Mouse (Mus musculus) hindbrain, embryonic 14.5 days (tissue): Measurements from ENCODE around the gene 4430402I18Rik. TPM values are rescaled to one million over a fixed set of nuclear protein-coding genes. Genes with fewer than 3 reads are reported as not detected.

ENCODE experiments used
- ATAC-seq: fragments of 200-750 bp; cut with Nextera tagmentation; 2 replicates; pipeline ENCODE4 v1.8.0; 2017; ENCODE audit warnings: moderate number of reproducible peaks, mild to moderate bottlenecking, moderate TSS enrichment, moderate library complexity; ENCODE audit not compliant: low FRiP score
- DNase-seq: peaks from one replicate; pipeline ENCODE4 v3.0.0-alpha.2; 2015; ENCODE audit warnings: low spot score
- H3K27ac ChIP-seq: fragments of 300-500 bp; sonication (generic); 2 replicates; pipeline ENCODE4 v1.5.1; 2014; ENCODE audit warnings: mild to moderate bottlenecking, moderate library complexity
- H3K27me3 ChIP-seq: fragments of 300-500 bp; sonication (generic); 2 replicates; pipeline ENCODE4 v1.6.1; 2014; ENCODE audit warnings: mild to moderate bottlenecking, low read length, mixed read lengths; ENCODE audit not compliant: control insufficient read depth, insufficient read depth
- H3K36me3 ChIP-seq: fragments of 300-500 bp; sonication (generic); replicated peaks from 2 replicates; pipeline ENCODE4 v1.6.1; 2014; ENCODE audit not compliant: control insufficient read depth, insufficient read depth
- H3K4me1 ChIP-seq: fragments of 300-500 bp; sonication (generic); replicated peaks from 2 replicates; pipeline ENCODE4 v1.6.1; 2014; ENCODE audit warnings: antibody characterized with exemption, low read length, mixed read lengths; ENCODE audit not compliant: control insufficient read depth, insufficient read depth
- H3K4me2 ChIP-seq: fragments of 300-500 bp; sonication (generic); replicated peaks from 2 replicates; pipeline ENCODE4 v1.6.1; 2014; ENCODE audit warnings: mild to moderate bottlenecking, moderate library complexity
- H3K4me3 ChIP-seq: fragments of 300-500 bp; sonication (generic); replicated peaks from 2 replicates; pipeline ENCODE4 v1.5.1; 2014; ENCODE audit warnings: mild to moderate bottlenecking, low read length
- H3K9ac ChIP-seq: fragments of 300-500 bp; sonication (generic); 2 replicates; pipeline ENCODE4 v1.6.1; 2014
- H3K9me3 ChIP-seq: fragments of 300-500 bp; sonication (generic); 2 replicates; pipeline ENCODE4 v1.6.1; 2016; ENCODE audit warnings: low read length; ENCODE audit not compliant: control insufficient read depth
- WGBS: fragments of 180-500 bp; shearing (Covaris S2); extraction: QIAGEN DNeasy Blood & Tissue Kit; methylation state at CpG from one replicate; pipeline ENCODE4 v1.1.7; 2014; 5-methylcytosine and 5-hydroxymethylcytosine counted together
- polyA plus RNA-seq: library from polyadenylated mRNA; unstranded; fragments of >200 nt; fragmentation: Nextera tagmentation; extraction: Ambion mirVana; gene quantifications from 2 replicates; pipeline ENCODE4 v1.2.1, GENCODE M21; 2014

4430402I18Rik gene
- polyA plus RNA-seq, 1 experiment from 2014 or later = 2.0 TPM

DNA sequence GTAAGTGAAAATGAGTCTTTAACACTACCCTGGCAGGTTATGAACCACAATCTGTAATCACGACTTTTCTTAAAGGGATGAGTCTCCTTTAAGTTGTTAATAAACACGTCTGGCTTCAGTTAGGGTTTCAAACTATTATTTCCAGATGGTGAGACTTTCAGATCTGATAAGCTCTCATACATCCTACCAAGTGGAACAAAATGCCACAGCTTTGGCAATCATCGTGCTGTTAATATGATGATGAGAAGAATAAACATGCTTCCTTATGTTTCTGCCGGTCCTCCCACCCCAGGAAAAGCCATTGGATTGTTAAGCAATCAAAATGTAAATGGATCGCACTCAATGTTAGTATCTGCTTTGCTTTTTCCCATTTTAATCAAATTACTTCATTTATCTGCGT, 102.6 kb downstream of the 4430402I18Rik start:
- Histone ChIP-seq H3K4me1 (0 out of 2 replicates have a peak, but pooled peaks cover 3% of the 10 kb centered on the region), H3K4me2 (no peak overlapping the region), H3K9me3 (no peaks in the 10 kb centered on the region), H3K27me3 (no peaks in the 10 kb centered on the region), H3K36me3 (no peaks in the 10 kb centered on the region), H3K4me3 (no peak overlapping the region), H3K9ac (no peak overlapping the region), H3K27ac (peak overlapping the region; percentile 51)
- ATAC-seq (no peak), DNase-seq (no peak)
- WGBS = 65% methylated on average over 6 of the region's 6 CpGs

DNA sequence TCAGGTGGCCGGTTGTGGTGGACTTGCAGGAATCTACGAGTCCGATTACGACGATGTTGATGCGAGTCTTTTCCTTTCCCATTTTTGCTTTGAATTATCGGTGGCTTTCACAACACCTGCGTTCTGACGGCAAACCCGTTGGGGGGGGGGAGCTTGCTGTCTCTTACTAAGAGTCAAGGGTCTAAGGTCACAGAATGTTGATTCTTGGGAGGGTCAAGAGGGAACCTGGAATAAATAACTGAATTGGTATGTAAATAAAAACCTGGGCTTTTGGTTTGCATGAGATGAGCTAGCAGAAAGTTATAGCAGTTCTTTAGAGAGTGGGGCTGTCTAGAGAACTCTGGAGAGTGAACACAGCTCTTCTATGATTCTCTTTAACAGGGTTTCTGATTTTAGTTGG, 104.0 kb downstream of the 4430402I18Rik start:
- no peaks in the 10 kb centered on the region for H3K9me3 ChIP-seq
- 0 out of 2 replicates have a peak, but pooled peaks cover 3% of the 10 kb centered on the region for H3K4me1 ChIP-seq
- no peak overlapping the region for H3K4me3 ChIP-seq
- ATAC-seq (no peak), DNase-seq (no peak)
- no peak overlapping the region for H3K4me2 ChIP-seq
- no peaks in the 10 kb centered on the region for H3K27me3 ChIP-seq
- 97% methylated on average over 10 of the region's 10 CpGs for WGBS
- H3K9ac ChIP-seq = no peak overlapping the region
- H3K36me3 ChIP-seq = no peaks in the 10 kb centered on the region
- no peak overlapping the region for H3K27ac ChIP-seq

DNA sequence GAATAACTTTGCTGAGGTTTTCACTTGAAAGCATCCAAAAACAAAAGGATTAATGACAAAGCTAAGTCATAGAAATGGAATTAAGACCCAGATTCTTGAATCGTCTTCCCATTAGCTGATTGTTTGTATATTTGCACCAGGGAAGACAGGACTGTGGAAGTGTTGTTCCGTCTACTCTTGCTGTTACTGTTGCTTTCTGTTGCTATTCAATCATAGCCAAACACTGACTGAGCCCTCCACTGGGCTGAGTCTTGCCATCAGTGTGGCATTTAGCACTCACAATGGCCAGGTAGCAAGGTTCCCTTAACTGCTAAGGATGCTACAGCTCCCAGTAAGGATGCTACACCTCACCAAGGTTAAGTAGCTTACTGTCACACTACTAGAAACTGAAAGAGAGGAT, 107.4 kb downstream of the 4430402I18Rik start:
- Histone ChIP-seq H3K36me3 (no peaks in the 10 kb centered on the region), H3K9me3 (no peaks in the 10 kb centered on the region), H3K27ac (no peak overlapping the region), H3K4me1 (no peaks in the 10 kb centered on the region), H3K4me2 (no peak overlapping the region), H3K9ac (no peak overlapping the region), H3K4me3 (no peak overlapping the region), H3K27me3 (no peaks in the 10 kb centered on the region)
- no peak for DNase-seq
- no peak for ATAC-seq
- 86% methylated on average over 2 of the region's 2 CpGs for WGBS

DNA sequence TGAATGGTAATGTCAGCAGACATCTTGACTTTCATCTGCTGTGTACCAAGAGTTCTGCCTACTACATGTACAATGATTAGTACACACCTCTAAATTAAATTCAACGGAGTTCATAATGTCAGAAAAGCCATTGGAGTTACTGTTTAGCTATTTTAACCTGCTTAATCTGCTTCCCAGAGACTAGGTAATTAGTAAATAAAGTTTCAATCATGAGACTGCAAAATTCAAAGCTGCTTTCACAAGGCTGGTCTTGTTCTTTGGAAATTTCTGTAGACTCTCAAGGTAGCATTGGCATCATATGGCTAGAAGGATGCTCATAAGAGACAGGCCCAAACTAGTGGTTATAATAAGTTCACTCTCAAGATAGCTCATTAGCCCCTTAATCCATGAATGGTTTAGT, 112.8 kb downstream of the 4430402I18Rik start:
- no peak overlapping the region for H3K4me2 ChIP-seq
- no peaks in the 10 kb centered on the region for H3K27me3 ChIP-seq
- H3K27ac ChIP-seq = no peak overlapping the region
- H3K4me1 ChIP-seq = no peaks in the 10 kb centered on the region
- no peak overlapping the region for H3K9ac ChIP-seq
- DNase-seq (no peak), ATAC-seq (no peak)
- H3K36me3 ChIP-seq = no peaks in the 10 kb centered on the region
- H3K9me3 ChIP-seq = no peaks in the 10 kb centered on the region
- H3K4me3 ChIP-seq = no peak overlapping the region
- WGBS = 80% methylated on average over 1 of the region's 1 CpGs

DNA sequence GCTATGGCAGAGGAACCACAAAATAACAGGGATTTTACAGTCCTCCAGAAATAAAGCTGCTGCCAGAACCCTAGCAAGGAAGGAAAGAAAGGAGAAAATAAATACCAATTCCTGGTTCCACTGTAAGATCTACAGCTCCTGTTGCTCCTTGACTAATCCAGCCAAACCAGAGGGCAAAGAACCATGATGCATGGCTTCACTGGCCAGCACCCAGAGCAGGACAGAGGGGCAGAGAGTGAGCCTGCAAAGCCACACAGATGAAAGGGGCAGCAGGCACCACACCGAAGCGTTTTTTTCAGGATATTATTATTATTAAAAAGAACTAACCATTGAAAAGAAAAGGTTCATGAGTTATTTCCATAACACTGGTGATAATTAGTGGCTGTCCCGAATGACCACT, 115.6 kb downstream of the 4430402I18Rik start:
- no peak overlapping the region for H3K4me3 ChIP-seq
- 82% methylated on average over 3 of the region's 3 CpGs for WGBS
- ATAC-seq = no peak
- no peak overlapping the region for H3K9ac ChIP-seq
- no peaks in the 10 kb centered on the region for H3K27me3 ChIP-seq
- H3K36me3 ChIP-seq = no peaks in the 10 kb centered on the region
- H3K4me1 ChIP-seq = no peaks in the 10 kb centered on the region
- DNase-seq = no peak
- no peak overlapping the region for H3K27ac ChIP-seq
- no peaks in the 10 kb centered on the region for H3K9me3 ChIP-seq
- no peak overlapping the region for H3K4me2 ChIP-seq

DNA sequence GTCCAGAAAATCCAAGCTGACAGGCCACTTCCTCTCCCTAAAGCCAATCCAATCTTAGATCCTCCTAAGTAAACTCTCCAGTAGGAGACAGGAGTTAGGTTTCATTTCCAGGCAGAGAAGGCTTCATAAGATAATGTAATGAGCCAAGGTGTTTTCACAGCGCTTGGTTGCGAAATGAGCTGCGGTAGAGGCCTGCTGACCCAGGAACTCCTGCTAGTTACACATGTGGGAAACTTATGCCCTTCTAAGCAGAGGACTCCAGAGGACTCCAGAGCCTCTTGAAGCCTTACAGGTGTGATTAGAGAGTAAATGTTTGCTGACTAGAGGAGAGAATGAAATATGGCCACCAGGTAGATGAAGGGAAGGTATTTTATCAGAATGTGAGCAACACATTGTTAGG, 117.1 kb downstream of the 4430402I18Rik start:
- Histone ChIP-seq H3K9me3 (no peaks in the 10 kb centered on the region), H3K27me3 (no peaks in the 10 kb centered on the region), H3K4me1 (no peaks in the 10 kb centered on the region), H3K27ac (no peak overlapping the region), H3K9ac (no peak overlapping the region), H3K4me3 (no peak overlapping the region), H3K36me3 (no peaks in the 10 kb centered on the region), H3K4me2 (no peak overlapping the region)
- no peak for DNase-seq
- ATAC-seq = no peak
- WGBS = 95% methylated on average over 3 of the region's 3 CpGs

DNA sequence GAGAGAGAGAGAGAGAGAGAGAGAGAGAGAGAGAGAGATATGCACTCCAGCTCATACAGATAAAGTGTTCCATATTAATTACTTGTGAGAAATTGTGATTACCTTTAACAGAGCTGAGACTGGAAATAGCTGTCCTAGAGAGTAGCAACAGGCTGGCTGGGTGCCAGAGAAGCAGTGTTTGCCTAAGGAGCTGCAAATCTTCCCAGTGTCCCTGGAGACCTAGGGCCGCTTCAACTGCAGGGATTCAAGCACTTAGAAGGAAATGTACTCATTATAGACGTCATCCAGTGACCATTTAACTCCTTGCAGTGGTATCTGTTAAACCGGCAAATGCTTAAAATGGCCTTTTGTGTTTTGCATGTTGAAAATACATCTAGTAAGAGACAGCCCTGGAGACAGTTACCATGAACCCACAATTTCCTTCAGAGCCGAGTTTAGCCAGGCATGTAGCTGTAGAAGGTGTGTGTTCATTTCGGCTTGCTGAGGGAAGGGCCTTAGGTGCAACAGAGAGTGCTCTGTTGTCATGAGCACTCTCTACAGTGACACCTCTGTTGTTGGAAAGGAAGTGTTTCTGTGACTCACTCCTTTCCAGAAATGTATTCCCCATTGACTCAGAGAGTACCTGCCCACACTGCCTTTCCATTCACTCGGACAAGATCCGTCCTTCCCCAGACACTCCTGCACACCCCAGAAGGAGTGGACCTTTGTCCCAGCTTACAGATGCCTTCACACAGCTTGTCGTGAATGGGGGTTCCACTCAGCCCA, 122.5 kb downstream of the 4430402I18Rik start:
- Histone ChIP-seq H3K27me3 (no peaks in the 10 kb centered on the region), H3K36me3 (no peaks in the 10 kb centered on the region), H3K4me1 (peaks cover 5% of the 10 kb centered on the region; the same call in 1 of the 2 replicates), H3K4me3 (no peak overlapping the region), H3K4me2 (no peak overlapping the region), H3K27ac (no peak overlapping the region), H3K9me3 (no peaks in the 10 kb centered on the region), H3K9ac (no peak overlapping the region)
- ATAC-seq = no peak
- peak; percentile 61 for DNase-seq
- WGBS = 68% methylated on average over 8 of the region's 8 CpGs

Other genes with a start within 250 kb of the 4430402I18Rik start
- gene Slc1a1, start 132.8 kb downstream of the 4430402I18Rik start, polyA plus RNA-seq = 27.8 and 34.4 TPM in 2 replicates
- gene Plpp6, start 3.8 kb downstream of the 4430402I18Rik start, polyA plus RNA-seq = 18.7 and 21.3 TPM in 2 replicates
- gene Cdc37l1, start 22.6 kb upstream of the 4430402I18Rik start, polyA plus RNA-seq = 56.6 and 58.3 TPM in 2 replicates
- gene Ak3, start 80.2 kb upstream of the 4430402I18Rik start, polyA plus RNA-seq = 69.8 and 88.2 TPM in 2 replicates
- 30.8 and 34.8 TPM in 2 replicates for gene Rcl1, start 133.6 kb upstream of the 4430402I18Rik start, polyA plus RNA-seq